Mouse (Mus musculus) lung, postnatal 0 days (tissue): ENCODE measurements around the gene Tnr. TPM values are rescaled to one million over a fixed set of nuclear protein-coding genes. Genes with fewer than 3 reads are reported as not detected.

Source experiments
- ATAC-seq: fragments of 200-750 bp; cut with Nextera tagmentation; 2 replicates; pipeline ENCODE4 v1.8.0; 2017; ENCODE audit warnings: moderate library complexity
- DNase-seq: peaks from one replicate; pipeline ENCODE4 v3.0.0-alpha.2; 2016; ENCODE audit warnings: low spot score
- H3K27ac ChIP-seq: fragments of 300-500 bp; sonication (generic); 2 replicates; pipeline ENCODE4 v1.5.1; 2014; ENCODE audit warnings: antibody characterized with exemption, mild to moderate bottlenecking, low read length, mixed read lengths
- H3K27me3 ChIP-seq: fragments of 300-500 bp; sonication (generic); replicated peaks from 2 replicates; pipeline ENCODE4 v1.6.1; 2014; ENCODE audit warnings: low read length, mixed read lengths; ENCODE audit not compliant: insufficient read depth
- H3K36me3 ChIP-seq: fragments of 300-500 bp; sonication (generic); 2 replicates; pipeline ENCODE4 v1.6.1; 2014; ENCODE audit warnings: low read length, mixed read lengths; ENCODE audit not compliant: insufficient read depth
- H3K4me1 ChIP-seq: fragments of 300-500 bp; sonication (generic); 2 replicates; pipeline ENCODE4 v1.6.1; 2014; ENCODE audit warnings: antibody characterized with exemption, low read depth, low read length, mixed read lengths; ENCODE audit not compliant: insufficient read depth
- H3K4me2 ChIP-seq: fragments of 300-500 bp; sonication (generic); replicated peaks from 2 replicates; pipeline ENCODE4 v1.6.1; 2014; ENCODE audit warnings: low read depth, mild to moderate bottlenecking, low read length, moderate library complexity, mixed read lengths
- H3K4me3 ChIP-seq: fragments of 300-500 bp; sonication (generic); 2 replicates; pipeline ENCODE4 v1.5.1; 2014; ENCODE audit warnings: low read depth, low read length
- H3K9ac ChIP-seq: fragments of 300-500 bp; sonication (generic); replicated peaks from 2 replicates; pipeline ENCODE4 v1.6.1; 2014; ENCODE audit warnings: low read depth, mild to moderate bottlenecking
- H3K9me3 ChIP-seq: fragments of 300-500 bp; sonication (generic); 2 replicates; pipeline ENCODE4 v1.6.1; 2016; ENCODE audit warnings: low read length, mixed read lengths
- CTCF ChIP-seq: IDR thresholded peaks from 2 replicates; pipeline ENCODE4 v1.5.1; 2016; ENCODE audit warnings: antibody characterized with exemption, mild to moderate bottlenecking
- EP300 ChIP-seq: IDR thresholded peaks from 2 replicates; pipeline ENCODE4 v1.6.1; 2016; ENCODE audit warnings: antibody characterized with exemption, mild to moderate bottlenecking, control low read depth
- WGBS: fragments of 180-500 bp; shearing (Covaris S2); extraction: QIAGEN DNeasy Blood & Tissue Kit; methylation state at CpG from one replicate; pipeline ENCODE4 v1.1.7; 2014; 5-methylcytosine and 5-hydroxymethylcytosine counted together
- polyA plus RNA-seq: library from polyadenylated mRNA; unstranded; fragments of >200 nt; fragmentation: Nextera tagmentation; extraction: Ambion mirVana; gene quantifications from 2 replicates; pipeline ENCODE4 v1.2.1, GENCODE M21; 2015

Gene Tnr
- polyA plus RNA-seq, 1 experiment from 2014 or later: not detected

GRCm38 (mm10) chr1:159655241-159655640, 131.7 kb downstream of the Tnr start:
- ATAC-seq (no peak), DNase-seq (no peak)
- Histone ChIP-seq H3K4me1 (no peaks in the 10 kb centered on the region), H3K27ac (no peak overlapping the region), H3K36me3 (no peaks in the 10 kb centered on the region), H3K27me3 (no peaks in the 10 kb centered on the region), H3K4me2 (no peak overlapping the region), H3K9me3 (no peaks in the 10 kb centered on the region), H3K9ac (no peak overlapping the region), H3K4me3 (no peak overlapping the region)
- TF ChIP-seq CTCF: no peak
- TF ChIP-seq EP300: no peak
- WGBS: 71% methylated on average over 3 of the region's 3 CpGs

DNA sequence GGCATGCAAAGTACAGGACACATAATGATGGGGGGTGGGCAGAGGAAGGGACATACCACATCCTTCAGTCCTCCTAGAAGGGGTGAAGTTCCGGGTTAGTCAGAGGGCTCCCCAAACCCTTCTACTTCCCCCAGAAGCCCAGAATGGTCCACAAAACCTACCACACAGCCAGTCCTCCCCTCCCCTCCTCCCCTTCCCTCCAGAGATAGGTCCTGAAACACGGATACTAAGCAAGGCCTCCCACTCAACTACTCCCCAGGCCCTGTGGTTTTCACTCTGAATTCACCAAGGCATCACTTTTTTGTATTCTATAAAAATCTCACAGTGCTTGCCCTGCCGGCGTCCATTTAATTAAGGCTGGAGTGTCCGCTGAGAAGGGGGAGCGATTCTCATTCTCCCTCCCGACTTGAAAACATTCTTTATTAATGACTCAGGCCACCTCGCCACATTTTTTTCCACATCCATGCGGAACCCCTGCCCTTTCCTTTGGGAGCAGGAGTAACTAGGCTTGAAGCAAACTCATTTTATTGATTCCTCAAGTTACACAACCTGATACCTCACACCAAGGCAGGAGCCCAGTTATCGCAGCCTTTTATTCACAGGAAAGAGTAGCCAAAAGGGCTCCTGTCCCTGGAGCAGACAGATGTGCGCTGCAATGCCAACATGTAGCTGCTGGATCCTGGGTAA, 134.4 kb downstream of the Tnr start:
- Histone ChIP-seq H3K9me3 (no peaks in the 10 kb centered on the region), H3K9ac (no peak overlapping the region), H3K4me1 (no peaks in the 10 kb centered on the region), H3K4me2 (no peak overlapping the region), H3K36me3 (no peaks in the 10 kb centered on the region), H3K4me3 (no peak overlapping the region), H3K27me3 (no peaks in the 10 kb centered on the region), H3K27ac (no peak overlapping the region)
- no peak for ATAC-seq
- DNase-seq: no peak
- WGBS: 43% methylated on average over 11 of the region's 11 CpGs
- TF ChIP-seq CTCF: no peak
- TF ChIP-seq EP300: no peak

DNA sequence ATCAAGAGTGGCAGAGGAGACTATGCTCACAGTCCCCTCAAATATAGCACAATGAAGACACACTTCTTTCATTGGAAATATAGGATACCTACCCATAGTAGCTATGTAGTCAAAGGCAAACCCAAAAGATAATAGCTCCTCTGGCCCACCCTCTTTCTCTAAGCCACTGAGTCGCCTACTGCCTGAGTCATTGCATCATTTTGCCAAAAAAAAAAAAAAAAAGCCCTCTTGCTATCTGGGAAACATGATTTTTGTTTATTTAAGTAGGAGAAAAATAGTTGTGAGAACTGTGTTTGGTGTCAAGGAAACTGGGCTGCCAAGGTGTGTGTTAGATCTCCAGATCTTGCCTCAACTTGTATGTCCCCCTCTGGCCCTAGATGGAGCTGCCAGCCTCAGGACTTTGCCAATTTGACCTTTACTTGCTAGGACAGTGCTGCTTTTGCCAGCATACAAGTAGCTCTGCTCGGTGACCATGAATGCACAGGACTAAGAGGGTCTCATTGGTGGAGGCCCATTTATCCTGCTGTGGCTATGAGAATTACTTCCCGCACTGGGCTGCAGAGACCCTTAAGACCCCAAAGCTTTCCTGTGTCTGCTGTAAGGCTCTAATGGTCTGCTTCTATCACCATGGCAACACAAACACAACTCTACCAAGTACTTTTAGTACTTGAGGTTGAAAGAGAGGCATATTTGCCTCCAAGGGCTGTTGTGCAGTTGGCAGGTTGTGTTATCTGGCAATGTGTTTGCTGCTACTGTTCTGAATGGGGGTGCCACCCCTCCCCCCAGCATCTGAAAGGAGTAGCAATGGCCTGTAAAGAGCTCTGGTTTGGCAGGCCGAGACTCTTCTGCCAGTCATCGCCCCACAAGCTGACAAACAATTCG, 137.3 kb downstream of the Tnr start:
- 49% methylated on average over 6 of the region's 6 CpGs for WGBS
- Histone ChIP-seq H3K27ac (no peak overlapping the region), H3K27me3 (no peaks in the 10 kb centered on the region), H3K9me3 (no peaks in the 10 kb centered on the region), H3K9ac (no peak overlapping the region), H3K4me3 (no peak overlapping the region), H3K36me3 (no peaks in the 10 kb centered on the region), H3K4me1 (no peaks in the 10 kb centered on the region), H3K4me2 (no peak overlapping the region)
- DNase-seq (no peak), ATAC-seq (peak; percentile 48)
- TF ChIP-seq EP300 (no peak), CTCF (no peak)

GRCm38 (mm10) chr1:159664496-159664895, 140.9 kb downstream of the Tnr start:
- Histone ChIP-seq H3K4me2 (no peak overlapping the region), H3K9me3 (no peaks in the 10 kb centered on the region), H3K27ac (no peak overlapping the region), H3K27me3 (no peaks in the 10 kb centered on the region), H3K36me3 (no peaks in the 10 kb centered on the region), H3K4me1 (no peaks in the 10 kb centered on the region), H3K9ac (no peak overlapping the region), H3K4me3 (no peak overlapping the region)
- TF ChIP-seq EP300: no peak
- TF ChIP-seq CTCF: no peak
- 73% methylated on average over 3 of the region's 3 CpGs for WGBS
- no peak for DNase-seq
- ATAC-seq: no peak

GRCm38 (mm10) chr1:159664945-159665344, 141.4 kb downstream of the Tnr start:
- ATAC-seq: no peak
- Histone ChIP-seq H3K36me3 (no peaks in the 10 kb centered on the region), H3K27ac (no peak overlapping the region), H3K9ac (no peak overlapping the region), H3K4me3 (no peak overlapping the region), H3K9me3 (no peaks in the 10 kb centered on the region), H3K4me1 (no peaks in the 10 kb centered on the region), H3K4me2 (no peak overlapping the region), H3K27me3 (no peaks in the 10 kb centered on the region)
- DNase-seq: no peak
- 84% methylated on average over 4 of the region's 4 CpGs for WGBS
- TF ChIP-seq EP300 (no peak), CTCF (no peak)

- H3K9ac ChIP-seq: no peak overlapping the region
- no peaks in the 10 kb centered on the region for H3K9me3 ChIP-seq
- peak; percentile 68 for DNase-seq
- WGBS: 31% methylated on average over 16 of the region's 16 CpGs
- peak; percentile 94 for ATAC-seq
- H3K27me3 ChIP-seq: no peaks in the 10 kb centered on the region
- no peak overlapping the region for H3K4me3 ChIP-seq
- no peak overlapping the region; the same call in 1 of the 2 replicates for H3K27ac ChIP-seq
- H3K36me3 ChIP-seq: no peaks in the 10 kb centered on the region
- TF ChIP-seq EP300 (peak; percentile 51), CTCF (no peak)
- 0 out of 2 replicates have a peak overlapping the region, but pooled peaks have one; percentile 11 for H3K4me2 ChIP-seq
- 0 out of 2 replicates have a peak, but pooled peaks cover 3% of the 10 kb centered on the region for H3K4me1 ChIP-seq
Measured at GRCm38 (mm10) chr1:159670629-159671150, 147.1 kb downstream of the Tnr start.
